Mouse (Mus musculus) intestine, embryonic 16.5 days (tissue): ENCODE measurements around the gene Mfsd2a. TPM values are rescaled to one million over a fixed set of nuclear protein-coding genes. Genes with fewer than 3 reads are reported as not detected.
A peak's percentile ranks its signal among the peaks of the same experiment; 100 is the strongest.
"Not testable (repeated sequence)": the region's sequence is repeated elsewhere in the genome, so short reads cannot be mapped to it uniquely, and the experiment has no call there.

Experiments
- ATAC-seq: fragments of 200-750 bp; cut with Nextera tagmentation; 2 replicates; pipeline ENCODE4 v1.8.0; 2017; ENCODE audit warnings: moderate TSS enrichment, moderate library complexity
- H3K27ac ChIP-seq: fragments of 300-500 bp; sonication (generic); 2 replicates; pipeline ENCODE4 v1.5.1; 2014; ENCODE audit warnings: mild to moderate bottlenecking, low read length
- H3K27me3 ChIP-seq: fragments of 300-500 bp; sonication (generic); replicated peaks from 2 replicates; pipeline ENCODE4 v1.6.1; 2014; ENCODE audit warnings: low read length, control low read depth, mixed read lengths; ENCODE audit not compliant: control insufficient read depth, insufficient read depth
- H3K36me3 ChIP-seq: fragments of 300-500 bp; sonication (generic); 2 replicates; pipeline ENCODE4 v1.6.1; 2014; ENCODE audit warnings: low read length, control low read depth; ENCODE audit not compliant: control insufficient read depth, insufficient read depth
- H3K4me1 ChIP-seq: fragments of 300-500 bp; sonication (generic); 2 replicates; pipeline ENCODE4 v1.6.1; 2014; ENCODE audit warnings: low read length, control low read depth, mixed read lengths; ENCODE audit not compliant: control insufficient read depth, insufficient read depth
- H3K4me2 ChIP-seq: fragments of 300-500 bp; sonication (generic); 2 replicates; pipeline ENCODE4 v1.6.1; 2014; ENCODE audit warnings: low read depth, low read length, control low read depth
- H3K4me3 ChIP-seq: fragments of 300-500 bp; sonication (generic); 2 replicates; pipeline ENCODE4 v1.5.1; 2014; ENCODE audit warnings: mild to moderate bottlenecking, low read length
- H3K9ac ChIP-seq: fragments of 300-500 bp; sonication (generic); 2 replicates; pipeline ENCODE4 v1.6.1; 2014; ENCODE audit warnings: low read depth, low read length
- H3K9me3 ChIP-seq: fragments of 300-500 bp; sonication (generic); 2 replicates; pipeline ENCODE4 v1.6.1; 2016; ENCODE audit warnings: low read length, control low read depth; ENCODE audit not compliant: control insufficient read depth
- WGBS: fragments of 180-500 bp; shearing (Covaris S2); extraction: QIAGEN DNeasy Blood & Tissue Kit; methylation state at CpG from one replicate; pipeline ENCODE4 v1.1.7; 2014; 5-methylcytosine and 5-hydroxymethylcytosine counted together
- polyA plus RNA-seq: library from polyadenylated mRNA; unstranded; fragments of >200 nt; fragmentation: Nextera tagmentation; extraction: Ambion mirVana; gene quantifications from 2 replicates; pipeline ENCODE4 v1.2.1, GENCODE M21; 2015

The Mfsd2a gene
- polyA plus RNA-seq, 1 experiment from 2014 or later: 3.3 TPM

GRCm38 (mm10) chr4:122995404-122996220 lies 34.6 kb upstream of the Mfsd2a start, which contains the start of gene Mycl:
Mycl (plus strand) TSS chr4:122995652.
- 1% methylated on average over 58 of the region's 69 CpGs for WGBS
- ATAC-seq: peak; percentile 86

GRCm38 (mm10) chr4:122992276-122992675 lies 31.3 kb upstream of the Mfsd2a start:
- Histone ChIP-seq H3K36me3 (no peaks in the 10 kb centered on the region), H3K4me1 (peaks cover 9% of the 10 kb centered on the region), H3K9ac (no peak overlapping the region), H3K27ac (no peak overlapping the region), H3K9me3 (no peaks in the 10 kb centered on the region), H3K4me2 (no peak overlapping the region), H3K27me3 (0 out of 2 replicates have a peak, but pooled peaks cover 2% of the 10 kb centered on the region), H3K4me3 (no peak overlapping the region)
- WGBS: 46% methylated on average over 3 of the region's 3 CpGs
- ATAC-seq: no peak

More at GRCm38 (mm10) chr4:122995404-122996220, 34.6 kb upstream of the Mfsd2a start, which contains the start of gene Mycl:
- H3K9me3 ChIP-seq: no peaks in the 10 kb centered on the region
- H3K9ac ChIP-seq: peak within 1 kb of the TSS; percentile 87
- H3K4me3 ChIP-seq: peak within 1 kb of the TSS; percentile 77
- no peaks in the 10 kb centered on the region for H3K36me3 ChIP-seq
- peak within 1 kb of the TSS; percentile 98 for H3K4me2 ChIP-seq
- 0 out of 2 replicates have a peak, but pooled peaks cover 2% of the 10 kb centered on the region for H3K27me3 ChIP-seq
- peak within 1 kb of the TSS; percentile 57 for H3K27ac ChIP-seq
- peaks cover 9% of the 10 kb centered on the region for H3K4me1 ChIP-seq

- no peak overlapping the region for H3K4me3 ChIP-seq
- no peak overlapping the region for H3K9ac ChIP-seq
- H3K27ac ChIP-seq: no peak overlapping the region
- peaks cover 5% of the 10 kb centered on the region; the same call in 1 of the 2 replicates for H3K4me1 ChIP-seq
- no peaks in the 10 kb centered on the region for H3K36me3 ChIP-seq
- ATAC-seq: no peak
- 63% methylated on average over 1 of the region's 1 CpGs for WGBS
- H3K27me3 ChIP-seq: no peaks in the 10 kb centered on the region
- no peak overlapping the region for H3K4me2 ChIP-seq
- no peaks in the 10 kb centered on the region for H3K9me3 ChIP-seq
These were observed 30.2 kb upstream of the Mfsd2a start for GRCm38 (mm10) chr4:122991177-122991576.

GRCm38 (mm10) chr4:122988004-122988403 lies 27.0 kb upstream of the Mfsd2a start:
- not testable (repeated sequence) for ATAC-seq
- 51% methylated on average over 3 of the region's 3 CpGs for WGBS

GRCm38 (mm10) chr4:122987421-122987820 lies 26.4 kb upstream of the Mfsd2a start:
- no peak overlapping the region for H3K4me2 ChIP-seq
- H3K9ac ChIP-seq: no peak overlapping the region
- WGBS: 68% methylated on average over 4 of the region's 4 CpGs
- no peaks in the 10 kb centered on the region for H3K36me3 ChIP-seq
- no peak for ATAC-seq
- no peak overlapping the region for H3K4me3 ChIP-seq
- peaks cover 9% of the 10 kb centered on the region for H3K27me3 ChIP-seq
- H3K27ac ChIP-seq: no peak overlapping the region
- H3K4me1 ChIP-seq: 0 out of 2 replicates have a peak, but pooled peaks cover 3% of the 10 kb centered on the region
- no peaks in the 10 kb centered on the region for H3K9me3 ChIP-seq

More at GRCm38 (mm10) chr4:122988004-122988403, 27.0 kb upstream of the Mfsd2a start:
- H3K27ac ChIP-seq, H3K4me3 ChIP-seq, H3K36me3 ChIP-seq, H3K9ac ChIP-seq, H3K27me3 ChIP-seq, H3K4me1 ChIP-seq, H3K9me3 ChIP-seq, H3K4me2 ChIP-seq: not testable (repeated sequence)

- Histone ChIP-seq H3K36me3 (no peaks in the 10 kb centered on the region), H3K9me3 (no peaks in the 10 kb centered on the region), H3K4me3 (no peak overlapping the region), H3K27me3 (peaks cover 9% of the 10 kb centered on the region), H3K4me2 (no peak overlapping the region), H3K27ac (no peak overlapping the region), H3K9ac (no peak overlapping the region), H3K4me1 (peaks cover 11% of the 10 kb centered on the region; the same call in 1 of the 2 replicates)
- peak; percentile 71 for ATAC-seq
- 31% methylated on average over 8 of the region's 8 CpGs for WGBS
These were observed 24.1 kb upstream of the Mfsd2a start for GRCm38 (mm10) chr4:122985110-122985509.

- Histone ChIP-seq H3K4me2 (no peak overlapping the region), H3K36me3 (no peaks in the 10 kb centered on the region), H3K4me3 (no peak overlapping the region), H3K9me3 (no peaks in the 10 kb centered on the region), H3K27me3 (peaks cover 9% of the 10 kb centered on the region), H3K4me1 (peaks cover 11% of the 10 kb centered on the region; the same call in 1 of the 2 replicates), H3K9ac (0 out of 2 replicates have a peak overlapping the region, but pooled peaks have one; percentile 30), H3K27ac (no peak overlapping the region)
- no peak for ATAC-seq
- 27% methylated on average over 17 of the region's 17 CpGs for WGBS
These were observed 22.7 kb upstream of the Mfsd2a start for GRCm38 (mm10) chr4:122983486-122984261.

GRCm38 (mm10) chr4:122982537-122982936 lies 21.5 kb upstream of the Mfsd2a start:
- Histone ChIP-seq H3K9ac (no peak overlapping the region), H3K4me1 (peaks cover 11% of the 10 kb centered on the region; the same call in 1 of the 2 replicates), H3K27me3 (peaks cover 9% of the 10 kb centered on the region), H3K36me3 (no peaks in the 10 kb centered on the region), H3K9me3 (no peaks in the 10 kb centered on the region), H3K4me2 (no peak overlapping the region), H3K27ac (no peak overlapping the region), H3K4me3 (no peak overlapping the region)
- WGBS: 77% methylated on average over 3 of the region's 3 CpGs
- ATAC-seq: no peak

GRCm38 (mm10) chr4:122981930-122982329 lies 20.9 kb upstream of the Mfsd2a start:
- no peaks in the 10 kb centered on the region for H3K36me3 ChIP-seq
- H3K4me3 ChIP-seq: no peak overlapping the region
- no peak overlapping the region for H3K4me2 ChIP-seq
- 36% methylated on average over 3 of the region's 3 CpGs for WGBS
- peaks cover 11% of the 10 kb centered on the region; the same call in 1 of the 2 replicates for H3K4me1 ChIP-seq
- no peak overlapping the region for H3K9ac ChIP-seq
- peak; percentile 62 for ATAC-seq
- no peaks in the 10 kb centered on the region for H3K9me3 ChIP-seq
- peak overlapping the region; percentile 5 for H3K27ac ChIP-seq
- peaks cover 9% of the 10 kb centered on the region for H3K27me3 ChIP-seq
